ENCODE assay signal across 8 mouse cellular contexts in the genomic region with DNA sequence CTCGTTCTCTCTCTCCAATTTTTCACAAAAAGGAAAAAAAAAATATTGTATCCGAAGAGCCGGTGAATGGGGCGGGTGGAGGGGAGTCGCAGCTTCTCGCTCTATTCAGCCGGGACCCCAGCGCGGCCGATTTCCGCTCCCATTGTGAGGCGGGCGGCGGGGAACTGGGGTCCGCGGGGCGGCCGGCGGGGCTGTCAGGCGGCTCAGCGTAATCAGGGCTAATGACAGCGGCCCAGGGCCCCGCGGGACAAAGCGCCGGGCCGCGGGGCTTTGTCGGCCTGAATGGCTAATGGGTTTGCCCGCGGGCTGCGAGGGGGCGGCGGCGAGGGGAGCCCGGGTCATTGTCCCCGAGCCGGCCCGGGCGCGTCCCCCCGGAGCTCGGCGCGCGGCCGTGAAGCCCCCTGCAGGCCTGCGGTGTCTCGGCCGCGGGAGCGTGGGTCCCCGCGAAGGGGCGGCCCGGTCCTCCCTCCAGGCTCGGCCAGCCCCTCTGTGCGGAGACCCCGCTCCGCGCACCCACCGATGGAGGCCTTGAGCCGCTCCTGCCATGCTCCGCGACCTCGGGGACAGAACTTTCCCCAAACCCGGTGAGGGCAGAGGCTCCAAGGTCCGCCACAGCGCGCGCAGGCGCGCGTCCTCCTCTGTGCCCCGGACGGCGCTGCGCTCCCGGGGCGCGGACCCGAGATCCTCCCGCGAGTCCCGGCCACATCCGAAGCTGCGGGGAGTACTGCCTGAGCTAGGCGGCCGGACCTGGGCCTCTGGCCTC. TPM values are rescaled to one million over a fixed set of nuclear protein-coding genes. Genes with fewer than 3 reads are reported as not detected.
A peak's percentile ranks its signal among the peaks of the same experiment; 100 is the strongest.
DNase-seq lines count a peak whose midpoint lies in the region; ATAC-seq and TF ChIP-seq lines count a peak whose summit lies in the region.

No protein-coding gene starts in this region.

- ATAC-seq in lung, embryonic 14.5 days (ENCODE audit: insufficient read depth): peak; percentile 31; the same call in 1 of the 2 replicates
- ATAC-seq in embryonic facial prominence, embryonic 13.5 days (ENCODE audit: insufficient number of reproducible peaks, insufficient read depth, low FRiP score, low TSS enrichment, low read depth): 0 out of 2 replicates have a peak, but pooled peaks have one; percentile 62
- no peak for ATAC-seq in intestine, embryonic 16.5 days
- ATAC-seq in neural tube, embryonic 15.5 days (ENCODE audit: low FRiP score): no peak

- TF ChIP-seq CTCF in lung, embryonic 14.5 days (IDR thresholded peaks at IDR 0.05; ENCODE audit: low read depth): no peak
- no peak for TF ChIP-seq CTCF in layer of hippocampus, adult 2 months (conservative IDR thresholded peaks at IDR 0.05)

- no peaks in the 10 kb centered on the region for H3K36me3 ChIP-seq in lung, embryonic 14.5 days (ENCODE audit: insufficient read depth)
- H3K36me3 ChIP-seq in embryonic facial prominence, embryonic 13.5 days: no peaks in the 10 kb centered on the region
- H3K36me3 ChIP-seq in intestine, embryonic 16.5 days (ENCODE audit: control insufficient read depth, insufficient read depth, low read length): no peaks in the 10 kb centered on the region
- H3K36me3 ChIP-seq in neural tube, embryonic 15.5 days: no peaks in the 10 kb centered on the region

- peak overlapping the region; percentile 63 for H3K4me2 ChIP-seq in lung, embryonic 14.5 days
- peak overlapping the region; percentile 78 for H3K4me2 ChIP-seq in embryonic facial prominence, embryonic 13.5 days
- peak overlapping the region; percentile 57 for H3K4me2 ChIP-seq in intestine, embryonic 16.5 days (ENCODE audit: low read depth, low read length)
- H3K4me2 ChIP-seq in neural tube, embryonic 15.5 days: peak overlapping the region; percentile 50

- H3K4me3 ChIP-seq in lung, embryonic 14.5 days (ENCODE audit: low read depth, low read length): peak overlapping the region; percentile 37
- peak overlapping the region; percentile 47 for H3K4me3 ChIP-seq in embryonic facial prominence, embryonic 13.5 days
- H3K4me3 ChIP-seq in intestine, embryonic 16.5 days (ENCODE audit: low read length): peak overlapping the region; percentile 38
- H3K4me3 ChIP-seq in neural tube, embryonic 15.5 days (replicated peaks): peak overlapping the region; percentile 20
- H3K4me3 ChIP-seq in layer of hippocampus, adult 2 months: no peak overlapping the region

- H3K27me3 ChIP-seq in lung, embryonic 14.5 days (ENCODE audit: insufficient read depth, low read length): peaks cover 92% of the 10 kb centered on the region
- peaks cover 92% of the 10 kb centered on the region for H3K27me3 ChIP-seq in embryonic facial prominence, embryonic 13.5 days
- peaks cover 68% of the 10 kb centered on the region for H3K27me3 ChIP-seq in intestine, embryonic 16.5 days (replicated peaks; ENCODE audit: control insufficient read depth, insufficient read depth, low read length)
- H3K27me3 ChIP-seq in neural tube, embryonic 15.5 days (replicated peaks): peaks cover 90% of the 10 kb centered on the region

- peak; percentile 26 for DNase-seq in lung, embryonic 14.5 days
- no peak for DNase-seq in lung, postnatal 4 days
- no peak for DNase-seq in right cerebral cortex, postnatal 14 days
- no peak for DNase-seq in layer of hippocampus, postnatal 10 days (ENCODE audit: low spot score in 2 of 2)
- DNase-seq in layer of hippocampus, adult 2 months (ENCODE audit: low spot score in 2 of 2): no peak

- WGBS in lung, embryonic 14.5 days: under 1% methylated on average over 87 of the region's 89 CpGs
- under 1% methylated on average over 89 of the region's 89 CpGs for WGBS in embryonic facial prominence, embryonic 13.5 days
- WGBS in intestine, embryonic 16.5 days: 1% methylated on average over 86 of the region's 89 CpGs
- under 1% methylated on average over 89 of the region's 89 CpGs for WGBS in neural tube, embryonic 15.5 days

- no peak overlapping the region for H3K9ac ChIP-seq in lung, embryonic 14.5 days
- peak overlapping the region; percentile 54; the same call in 1 of the 2 replicates for H3K9ac ChIP-seq in embryonic facial prominence, embryonic 13.5 days
- no peak overlapping the region for H3K9ac ChIP-seq in intestine, embryonic 16.5 days (ENCODE audit: low read depth, low read length)
- H3K9ac ChIP-seq in neural tube, embryonic 15.5 days (replicated peaks): no peak overlapping the region

- H3K4me1 ChIP-seq in lung, embryonic 14.5 days (ENCODE audit: insufficient read depth): no peaks in the 10 kb centered on the region
- peaks cover 11% of the 10 kb centered on the region for H3K4me1 ChIP-seq in embryonic facial prominence, embryonic 13.5 days
- H3K4me1 ChIP-seq in intestine, embryonic 16.5 days (ENCODE audit: control insufficient read depth, insufficient read depth, low read length): peaks cover 11% of the 10 kb centered on the region
- H3K4me1 ChIP-seq in neural tube, embryonic 15.5 days: peaks cover 9% of the 10 kb centered on the region

- no peaks in the 10 kb centered on the region for H3K9me3 ChIP-seq in lung, embryonic 14.5 days (ENCODE audit: low read depth, low read length)
- no peaks in the 10 kb centered on the region for H3K9me3 ChIP-seq in embryonic facial prominence, embryonic 13.5 days
- no peaks in the 10 kb centered on the region for H3K9me3 ChIP-seq in intestine, embryonic 16.5 days (ENCODE audit: control insufficient read depth, low read length)
- no peaks in the 10 kb centered on the region for H3K9me3 ChIP-seq in neural tube, embryonic 15.5 days (replicated peaks)

- no peak overlapping the region for H3K27ac ChIP-seq in lung, embryonic 14.5 days (ENCODE audit: low read depth)
- no peak overlapping the region for H3K27ac ChIP-seq in embryonic facial prominence, embryonic 13.5 days
- H3K27ac ChIP-seq in intestine, embryonic 16.5 days (ENCODE audit: low read length): no peak overlapping the region
- H3K27ac ChIP-seq in neural tube, embryonic 15.5 days (replicated peaks): no peak overlapping the region
- no peak overlapping the region for H3K27ac ChIP-seq in layer of hippocampus, adult 2 months

RNA-seq across cellular contexts. Expression of a gene that starts 4.9 kb away (rescaled TPM):
- 0.19 and 0.63 TPM in 2 replicates for polyA plus RNA-seq in lung, embryonic 14.5 days (2014; fragmentation: Nextera tagmentation; extraction: Ambion mirVana)
- 9.0 and 9.8 TPM in 2 replicates for polyA plus RNA-seq in embryonic facial prominence, embryonic 13.5 days (2015; fragmentation: Nextera tagmentation; extraction: Ambion mirVana)
- polyA plus RNA-seq in intestine, embryonic 16.5 days (2015; fragmentation: Nextera tagmentation; extraction: Ambion mirVana): 0.81 and 1.1 TPM in 2 replicates
- polyA plus RNA-seq in neural tube, embryonic 15.5 days (2015; fragmentation: Nextera tagmentation; extraction: Ambion mirVana): 7.4 and 9.7 TPM in 2 replicates
- total RNA-seq in layer of hippocampus, postnatal 10 days (2021): 1 to 10 TPM; 3.8 to 6.6 TPM
- total RNA-seq in layer of hippocampus, adult 2 months (2021): 1 to 10 TPM; 6.1 to 6.5 TPM

RNA-seq across cellular contexts. Expression of a gene that starts 5.8 kb away (rescaled TPM):
- not detected in 2 replicates for polyA plus RNA-seq in lung, embryonic 14.5 days (2014; fragmentation: Nextera tagmentation; extraction: Ambion mirVana)
- 0.06 TPM in 1 of 2 replicates, not detected in the other for polyA plus RNA-seq in embryonic facial prominence, embryonic 13.5 days (2015; fragmentation: Nextera tagmentation; extraction: Ambion mirVana)
- not detected in 2 replicates for polyA plus RNA-seq in intestine, embryonic 16.5 days (2015; fragmentation: Nextera tagmentation; extraction: Ambion mirVana)
- not detected in 2 replicates for polyA plus RNA-seq in neural tube, embryonic 15.5 days (2015; fragmentation: Nextera tagmentation; extraction: Ambion mirVana)
- not detected for total RNA-seq in layer of hippocampus, postnatal 10 days (2021)
- total RNA-seq in layer of hippocampus, adult 2 months (2021): not detected

Comparison
In these comparisons a context has a peak if more than half of its experiments do, and no peak if none do; other contexts are left out.
1. ATAC-seq: peak in lung, embryonic 14.5 days (single experiment) and embryonic facial prominence, embryonic 13.5 days (single experiment); none in intestine, embryonic 16.5 days (single experiment) and neural tube, embryonic 15.5 days (single experiment).
2. Peak in every context shown above with its lines, with median percentiles within 50 percentile points of each other: H3K4me2 ChIP-seq.